8 mouse cellular contexts compared by ENCODE assay signal in genomic region chr16:21339061-21339459, GRCm38 (mm10).
DNase-seq lines count a peak whose midpoint lies in the region; ATAC-seq lines count a peak whose summit lies in the region.

No protein-coding gene starts in this region.

- peaks cover 24% of the 10 kb centered on the region for H3K4me1 ChIP-seq in kidney, embryonic 16.5 days (ENCODE audit: insufficient read depth, low read length)
- H3K4me1 ChIP-seq in forebrain, embryonic 12.5 days = peaks cover 35% of the 10 kb centered on the region
- H3K4me1 ChIP-seq in intestine, embryonic 15.5 days (replicated peaks) = peaks cover 19% of the 10 kb centered on the region
- peaks cover 31% of the 10 kb centered on the region for H3K4me1 ChIP-seq in midbrain, embryonic 13.5 days (replicated peaks)

- H3K4me3 ChIP-seq in kidney, embryonic 16.5 days (ENCODE audit: low read length) = no peak overlapping the region
- no peak overlapping the region for H3K4me3 ChIP-seq in forebrain, embryonic 12.5 days (replicated peaks)
- no peak overlapping the region for H3K4me3 ChIP-seq in intestine, embryonic 15.5 days (replicated peaks)
- H3K4me3 ChIP-seq in midbrain, embryonic 13.5 days (replicated peaks) = no peak overlapping the region

- H3K4me2 ChIP-seq in kidney, embryonic 16.5 days (replicated peaks; ENCODE audit: low read depth, low read length) = no peak overlapping the region
- H3K4me2 ChIP-seq in forebrain, embryonic 12.5 days = peak overlapping the region; percentile 38
- no peak overlapping the region; the same call in 1 of the 2 replicates for H3K4me2 ChIP-seq in intestine, embryonic 15.5 days (replicated peaks)
- 0 out of 2 replicates have a peak overlapping the region, but pooled peaks have one; percentile 20 for H3K4me2 ChIP-seq in midbrain, embryonic 13.5 days (replicated peaks)

- no peaks in the 10 kb centered on the region for H3K36me3 ChIP-seq in kidney, embryonic 16.5 days (ENCODE audit: insufficient read depth, low read length)
- H3K36me3 ChIP-seq in forebrain, embryonic 12.5 days (replicated peaks) = no peaks in the 10 kb centered on the region
- no peaks in the 10 kb centered on the region for H3K36me3 ChIP-seq in intestine, embryonic 15.5 days
- H3K36me3 ChIP-seq in midbrain, embryonic 13.5 days = no peaks in the 10 kb centered on the region

- DNase-seq in kidney, adult 11 months = no peak
- no peak for DNase-seq in right cerebral cortex, postnatal 4 days
- DNase-seq in adrenal gland, adult 2 months = no peak
- no peak for DNase-seq in kidney, adult 8-10 months

- no peaks in the 10 kb centered on the region for H3K9me3 ChIP-seq in kidney, embryonic 16.5 days (ENCODE audit: low read length)
- no peaks in the 10 kb centered on the region for H3K9me3 ChIP-seq in forebrain, embryonic 12.5 days
- no peaks in the 10 kb centered on the region for H3K9me3 ChIP-seq in intestine, embryonic 15.5 days
- no peaks in the 10 kb centered on the region for H3K9me3 ChIP-seq in midbrain, embryonic 13.5 days

- 62% methylated on average over 6 of the region's 6 CpGs for WGBS in kidney, embryonic 16.5 days
- 44% methylated on average over 6 of the region's 6 CpGs for WGBS in forebrain, embryonic 12.5 days
- 49% methylated on average over 6 of the region's 6 CpGs for WGBS in intestine, embryonic 15.5 days
- WGBS in midbrain, embryonic 13.5 days = 56% methylated on average over 6 of the region's 6 CpGs

- no peaks in the 10 kb centered on the region for H3K27me3 ChIP-seq in kidney, embryonic 16.5 days (ENCODE audit: insufficient read depth, low read length)
- H3K27me3 ChIP-seq in forebrain, embryonic 12.5 days = peaks cover 67% of the 10 kb centered on the region
- H3K27me3 ChIP-seq in intestine, embryonic 15.5 days (replicated peaks) = no peaks in the 10 kb centered on the region
- H3K27me3 ChIP-seq in midbrain, embryonic 13.5 days = peaks cover 10% of the 10 kb centered on the region

- 0 out of 2 replicates have a peak overlapping the region, but pooled peaks have one; percentile 20 for H3K9ac ChIP-seq in kidney, embryonic 16.5 days (replicated peaks; ENCODE audit: low read length)
- 0 out of 2 replicates have a peak overlapping the region, but pooled peaks have one; percentile 2 for H3K9ac ChIP-seq in forebrain, embryonic 12.5 days
- H3K9ac ChIP-seq in intestine, embryonic 15.5 days = no peak overlapping the region
- H3K9ac ChIP-seq in midbrain, embryonic 13.5 days (replicated peaks) = peak overlapping the region; percentile 23; the same call in 1 of the 2 replicates

- ATAC-seq in kidney, embryonic 16.5 days (ENCODE audit: low FRiP score, low TSS enrichment) = peak; percentile 39; the same call in 1 of the 2 replicates
- peak; percentile 12; the same call in 1 of the 2 replicates for ATAC-seq in forebrain, embryonic 12.5 days (ENCODE audit: low FRiP score)
- ATAC-seq in intestine, embryonic 15.5 days = peak; percentile 57
- ATAC-seq in midbrain, embryonic 13.5 days = peak; percentile 65

- H3K27ac ChIP-seq in kidney, embryonic 16.5 days (ENCODE audit: low read length) = peak overlapping the region; percentile 83
- peak overlapping the region; percentile 94 for H3K27ac ChIP-seq in forebrain, embryonic 12.5 days
- peak overlapping the region; percentile 90 for H3K27ac ChIP-seq in intestine, embryonic 15.5 days
- peak overlapping the region; percentile 93 for H3K27ac ChIP-seq in midbrain, embryonic 13.5 days

Comparison
In these comparisons a context has a peak if more than half of its experiments do, and no peak if none do; other contexts are left out.
1. ATAC-seq: peak in every context shown above with its lines; median percentile 65 in midbrain, embryonic 13.5 days; 57 in intestine, embryonic 15.5 days; 39 in kidney, embryonic 16.5 days; 12 in forebrain, embryonic 12.5 days.
2. H3K4me2 ChIP-seq: peak in forebrain, embryonic 12.5 days (single experiment) and midbrain, embryonic 13.5 days (single experiment); none in kidney, embryonic 16.5 days (single experiment) and intestine, embryonic 15.5 days (single experiment).
3. Peak in every context shown above with its lines, with median percentiles within 50 percentile points of each other: H3K27ac ChIP-seq.